Mouse (Mus musculus) MEL (cell line): ENCODE results near the gene Vps8. TPM values are rescaled to one million over a fixed set of nuclear protein-coding genes. Genes with fewer than 3 reads are reported as not detected.

Experiments used
- DNase-seq: peaks from one replicate; pipeline ENCODE4 v3.0.0; 2011; ENCODE audit warnings: low read depth, low spot score
- H3K27ac ChIP-seq: 2 replicates; pipeline ENCODE4 v1.5.1; 2012; ENCODE audit warnings: low read depth, mild to moderate bottlenecking, control low read depth, low read length, moderate library complexity; ENCODE audit not compliant: control insufficient read depth
- H3K27me3 ChIP-seq, 2 experiments: fragments of 150-350 bp in 1 of 2; sonication (generic) in 1 of 2; 2 replicates each; pipeline ENCODE4 v1.6.1; 2012; ENCODE audit warnings: low read length in 2 of 2, mild to moderate bottlenecking in 2 of 2, improper control_type of control experiment in 1 of 2, moderate library complexity in 1 of 2; ENCODE audit not compliant: insufficient read depth in 2 of 2, control insufficient read depth in 1 of 2
- H3K36me3 ChIP-seq, 2 experiments: 2 replicates each; pipeline ENCODE4 v1.6.1; 2012 to 2014; ENCODE audit warnings: low read length in 2 of 2, improper control_type of control experiment in 1 of 2, inconsistent platforms in 1 of 2, mild to moderate bottlenecking in 1 of 2; ENCODE audit not compliant: insufficient read depth in 2 of 2, control insufficient read depth in 1 of 2
- H3K4me1 ChIP-seq, 2 experiments: fragments of 150-350 bp in 1 of 2; sonication (generic) in 1 of 2; 2 replicates each; pipeline ENCODE4 v1.6.1; 2012; ENCODE audit warnings: low read length in 2 of 2, improper control_type of control experiment in 1 of 2, mild to moderate bottlenecking in 1 of 2; ENCODE audit not compliant: insufficient read depth in 2 of 2, control insufficient read depth in 1 of 2
- H3K4me3 ChIP-seq, 2 experiments: fragments of 150-350 bp in 1 of 2; sonication (generic) in 1 of 2; 2 replicates each; pipeline ENCODE4 v1.5.1; 2012; ENCODE audit warnings: low read depth in 2 of 2, low read length in 2 of 2, mild to moderate bottlenecking in 2 of 2, moderate library complexity in 2 of 2, control low read depth in 1 of 2, improper control_type of control experiment in 1 of 2; ENCODE audit not compliant: control insufficient read depth in 1 of 2, insufficient read depth in 1 of 2
- H3K79me2 ChIP-seq: 2 replicates; pipeline ENCODE4 v1.6.1; 2012; ENCODE audit warnings: mild to moderate bottlenecking, low read length, moderate library complexity; ENCODE audit not compliant: control insufficient read depth, poor library complexity, insufficient read depth
- H3K9ac ChIP-seq: 2 replicates; pipeline ENCODE4 v1.6.1; 2012; ENCODE audit warnings: low read depth, mild to moderate bottlenecking, control low read depth, low read length, moderate library complexity; ENCODE audit not compliant: control insufficient read depth, poor library complexity, severe bottlenecking
- H3K9me3 ChIP-seq: fragments of 150-350 bp; sonication (generic); replicated peaks from 2 replicates; pipeline ENCODE4 v1.6.1; 2012; ENCODE audit warnings: mild to moderate bottlenecking, low read length, improper control_type of control experiment, moderate library complexity; ENCODE audit not compliant: insufficient read depth
- BHLHE40 ChIP-seq: IDR thresholded peaks from 2 replicates; pipeline ENCODE4 v1.6.1; 2012; ENCODE audit warnings: low read depth, mild to moderate bottlenecking, inconsistent platforms, low read length, improper control_type of control experiment, borderline replicate concordance
- CTCF ChIP-seq, 3 experiments: IDR thresholded peaks in 2 of 3; conservative IDR thresholded peaks in 1 of 3; 2 replicates each; pipeline ENCODE4 v1.5.1; 2011 to 2012; ENCODE audit warnings: low read length in 3 of 3, low read depth in 2 of 3, mild to moderate bottlenecking in 2 of 3, improper control_type of control experiment in 1 of 3, inconsistent platforms in 1 of 3, mixed read lengths in 1 of 3, moderate library complexity in 1 of 3; ENCODE audit not compliant: control insufficient read depth in 1 of 3, insufficient read depth in 1 of 3, poor library complexity in 1 of 3, severe bottlenecking in 1 of 3
- E2F4 ChIP-seq: IDR thresholded peaks from 2 replicates; pipeline ENCODE4 v1.6.1; 2011; ENCODE audit warnings: low read depth, low read length, improper control_type of control experiment, borderline replicate concordance
- ELF1 ChIP-seq: IDR thresholded peaks from 2 replicates; pipeline ENCODE4 v1.6.1; 2014; ENCODE audit warnings: low read depth, mild to moderate bottlenecking, inconsistent platforms, low read length, improper control_type of control experiment, moderate library complexity
- EP300 ChIP-seq, 2 experiments: IDR thresholded peaks; 2 replicates each; pipeline ENCODE4 v1.6.1; 2011; ENCODE audit warnings: improper control_type of control experiment in 2 of 2, low read length in 2 of 2, low read depth in 1 of 2, mild to moderate bottlenecking in 1 of 2
- ETS1 ChIP-seq: IDR thresholded peaks from 2 replicates; pipeline ENCODE4 v1.6.1; 2012; ENCODE audit warnings: low read depth, mild to moderate bottlenecking, inconsistent platforms, low read length, improper control_type of control experiment, moderate library complexity
- GATA1 ChIP-seq: IDR thresholded peaks from 2 replicates; pipeline ENCODE4 v1.6.1; 2011; ENCODE audit warnings: low read depth, low read length, improper control_type of control experiment
- HCFC1 ChIP-seq: IDR thresholded peaks from 2 replicates; pipeline ENCODE4 v1.6.1; 2012; ENCODE audit warnings: low read depth, mild to moderate bottlenecking, inconsistent platforms, low read length, improper control_type of control experiment, moderate library complexity
- MAFK ChIP-seq: IDR thresholded peaks from 2 replicates; pipeline ENCODE4 v1.6.1; 2011; ENCODE audit warnings: low read depth, mild to moderate bottlenecking, low read length, improper control_type of control experiment, borderline replicate concordance
- MAX ChIP-seq: IDR thresholded peaks from 2 replicates; pipeline ENCODE4 v1.6.1; 2011; ENCODE audit warnings: low read length, improper control_type of control experiment
- MAZ ChIP-seq: IDR thresholded peaks from 2 replicates; pipeline ENCODE4 v1.6.1; 2012; ENCODE audit warnings: low read depth, mild to moderate bottlenecking, inconsistent platforms, low read length, improper control_type of control experiment
- MXI1 ChIP-seq: IDR thresholded peaks from 2 replicates; pipeline ENCODE4 v1.6.1; 2011; ENCODE audit warnings: mild to moderate bottlenecking, low read depth, low read length, improper control_type of control experiment
- SIN3A ChIP-seq: IDR thresholded peaks from 2 replicates; pipeline ENCODE4 v1.6.1; 2012; ENCODE audit warnings: low read length, improper control_type of control experiment, inconsistent platforms
- TCF12 ChIP-seq: IDR thresholded peaks from 2 replicates; pipeline ENCODE4 v1.6.1; 2014; ENCODE audit warnings: low read depth, mild to moderate bottlenecking, inconsistent platforms, low read length, improper control_type of control experiment, moderate library complexity
- USF1 ChIP-seq: IDR thresholded peaks from 2 replicates; pipeline ENCODE4 v1.6.1; 2014; ENCODE audit warnings: low read depth, mild to moderate bottlenecking, inconsistent platforms, low read length, improper control_type of control experiment, moderate library complexity
- ZKSCAN1 ChIP-seq: IDR thresholded peaks from 2 replicates; pipeline ENCODE4 v1.6.1; 2012; ENCODE audit warnings: low read depth, mild to moderate bottlenecking, inconsistent platforms, low read length, improper control_type of control experiment, moderate library complexity
- polyA plus RNA-seq, 2 experiments: library from polyadenylated mRNA; stranded (reverse) in 1 of 2; unstranded in 1 of 2; fragments of >175 nt in 1 of 2; fragments of >200 nt in 1 of 2; gene quantifications; 2 replicates each; pipeline versions ENCODE4 v1.2.1 to v1.2.4; 2012; ENCODE audit warnings: low replicate concordance in 2 of 2, low read depth in 1 of 2; ENCODE audit not compliant: insufficient read length in 2 of 2, insufficient read depth in 1 of 2, missing spikeins in 1 of 2
- total RNA-seq: library from RNA; depleted of rRNA; stranded (reverse); fragments of 300-350 nt; gene quantifications from 2 replicates; pipeline ENCODE4 v1.2.3, GENCODE M21; 2012

Vps8 gene
- total and polyA plus RNA-seq, 3 experiments: 10.5 to 14.0 TPM; not detected in 1

GRCm38 (mm10) chr16:21415128-21415527 lies 7.8 kb upstream of the Vps8 start:
- no peak overlapping the region for H3K9ac ChIP-seq
- peak; percentile 51; the same call in 1 of the 2 replicates for TF ChIP-seq ZKSCAN1
- no peak for TF ChIP-seq CTCF (IDR thresholded peaks at IDR 0.05 in 2 of 3, conservative IDR thresholded peaks at IDR 0.05 in 1 of 3; ENCODE audit: control insufficient read depth in 1 of 3, insufficient read depth in 1 of 3, low read depth in 2 of 3, low read length in 3 of 3, poor library complexity in 1 of 3, severe bottlenecking in 1 of 3)
- no peak overlapping the region for H3K4me3 ChIP-seq
- peaks cover 0 to 11% of the 10 kb centered on the region in 2 experiments; a peak in 2 of 4 replicates for H3K36me3 ChIP-seq
- no peaks in the 10 kb centered on the region for H3K79me2 ChIP-seq
- no peak for DNase-seq
- peaks cover 2% of the 10 kb centered on the region in 2 experiments; a peak in 2 of 4 replicates for H3K27me3 ChIP-seq
- peaks cover 7 to 14% of the 10 kb centered on the region in 2 experiments; a peak in 3 of 4 replicates for H3K4me1 ChIP-seq
- no peaks in the 10 kb centered on the region for H3K9me3 ChIP-seq
- H3K27ac ChIP-seq: no peak overlapping the region

- no peaks in the 10 kb centered on the region for H3K9me3 ChIP-seq
- no peak overlapping the region for H3K4me3 ChIP-seq
- no peaks in the 10 kb centered on the region for H3K79me2 ChIP-seq
- H3K27ac ChIP-seq: no peak overlapping the region
- peaks cover 0 to 11% of the 10 kb centered on the region in 2 experiments; a peak in 2 of 4 replicates for H3K36me3 ChIP-seq
- TF ChIP-seq E2F4 (no peak), MAX (peak; percentile 71), MXI1 (peak; percentile 79), EP300 (IDR thresholded peaks at IDR 0.05; ENCODE audit: low read depth in 1 of 2, low read length in 2 of 2) (peak in 1 of 2 experiments; percentile 28; a peak in 2 of 4 replicates), SIN3A (peak; percentile 62), TCF12 (no peak), MAZ (no peak), MAFK (peak; percentile 66; the same call in 1 of the 2 replicates), ETS1 (peak; percentile 82), USF1 (no peak), GATA1 (peak; percentile 55; the same call in 1 of the 2 replicates), CTCF (IDR thresholded peaks at IDR 0.05 in 2 of 3, conservative IDR thresholded peaks at IDR 0.05 in 1 of 3; ENCODE audit: control insufficient read depth in 1 of 3, insufficient read depth in 1 of 3, low read depth in 2 of 3, low read length in 3 of 3, poor library complexity in 1 of 3, severe bottlenecking in 1 of 3) (no peak)
- no peak overlapping the region for H3K9ac ChIP-seq
- H3K27me3 ChIP-seq: no peaks in the 10 kb centered on the region
- peaks cover 11 to 12% of the 10 kb centered on the region in 2 experiments for H3K4me1 ChIP-seq
- DNase-seq: peak; percentile 87
These were observed 4.9 kb upstream of the Vps8 start for GRCm38 (mm10) chr16:21418012-21418411.

DNA sequence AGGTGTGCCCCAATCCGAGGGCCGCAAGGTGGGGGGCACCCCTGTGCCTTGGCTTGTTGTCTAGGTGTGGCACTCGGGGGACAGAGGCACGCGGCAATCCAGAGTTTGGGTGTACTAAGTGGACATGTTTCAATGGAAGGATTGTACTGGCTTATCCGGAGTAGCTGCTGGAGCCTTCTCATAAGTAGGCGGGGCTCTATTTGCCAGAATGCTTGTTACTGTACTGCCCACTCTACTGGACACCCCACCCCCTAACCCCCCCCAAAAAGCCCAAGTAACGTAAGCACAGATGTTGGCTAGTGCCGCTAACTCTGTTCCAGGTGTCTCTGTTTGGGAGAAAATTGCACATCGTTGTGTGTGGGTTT lies 610 bp downstream of the Vps8 start:
- H3K4me1 ChIP-seq: peaks cover 10 to 11% of the 10 kb centered on the region in 2 experiments
- DNase-seq: peak; percentile 79
- peak overlapping the region; percentile 84 to 93 for H3K4me3 ChIP-seq
- H3K9me3 ChIP-seq: no peaks in the 10 kb centered on the region
- H3K27ac ChIP-seq: peak overlapping the region; percentile 43
- H3K9ac ChIP-seq: peak overlapping the region; percentile 94
- peaks cover 0 to 11% of the 10 kb centered on the region in 2 experiments; a peak in 2 of 4 replicates for H3K36me3 ChIP-seq
- TF ChIP-seq BHLHE40 (peak; percentile 22; the same call in 1 of the 2 replicates), ELF1 (no peak), CTCF (IDR thresholded peaks at IDR 0.05 in 2 of 3, conservative IDR thresholded peaks at IDR 0.05 in 1 of 3; ENCODE audit: control insufficient read depth in 1 of 3, insufficient read depth in 1 of 3, low read depth in 2 of 3, low read length in 3 of 3, poor library complexity in 1 of 3, severe bottlenecking in 1 of 3) (no peak), HCFC1 (peak; percentile 34; the same call in 1 of the 2 replicates), ETS1 (0 out of 2 replicates have a peak, but pooled peaks have one; percentile 14), SIN3A (peak; percentile 44; the same call in 1 of the 2 replicates)
- H3K27me3 ChIP-seq: no peaks in the 10 kb centered on the region
- H3K79me2 ChIP-seq: peaks cover 6% of the 10 kb centered on the region
